Mouse (Mus musculus): ENCODE data around the gene Pcnx. TPM values are rescaled to one million over a fixed set of nuclear protein-coding genes. Genes with fewer than 3 reads are reported as not detected.
A peak's percentile ranks its signal among the peaks of the same experiment; 100 is the strongest.

The Pcnx gene
- total RNA-seq, 1 experiment from 2014 or later: 60.0 TPM

DNA sequence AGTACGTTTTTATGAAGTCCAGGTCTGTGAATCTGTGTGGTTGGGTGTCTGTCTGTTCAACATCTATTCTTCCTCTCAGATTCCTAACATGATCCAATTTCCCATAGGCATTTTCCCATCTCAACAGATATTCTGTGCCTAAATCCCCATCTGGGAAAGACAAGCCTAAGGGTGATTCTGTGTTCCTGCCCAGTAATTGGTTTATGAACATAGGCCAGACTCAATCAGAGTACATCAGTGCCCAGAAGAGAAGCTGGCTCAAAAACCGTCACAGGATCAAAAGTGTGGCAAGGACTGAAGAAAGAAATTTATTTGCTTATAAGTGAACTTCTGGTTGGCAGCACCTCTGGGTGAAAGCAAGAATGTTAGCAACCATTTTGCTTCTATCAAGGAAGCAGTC, 7.3 kb upstream of the Pcnx start:
- no peak for ATAC-seq (replicated peaks; ENCODE audit: insufficient number of reproducible peaks, low FRiP score, low TSS enrichment, poor library complexity, severe bottlenecking)

DNA sequence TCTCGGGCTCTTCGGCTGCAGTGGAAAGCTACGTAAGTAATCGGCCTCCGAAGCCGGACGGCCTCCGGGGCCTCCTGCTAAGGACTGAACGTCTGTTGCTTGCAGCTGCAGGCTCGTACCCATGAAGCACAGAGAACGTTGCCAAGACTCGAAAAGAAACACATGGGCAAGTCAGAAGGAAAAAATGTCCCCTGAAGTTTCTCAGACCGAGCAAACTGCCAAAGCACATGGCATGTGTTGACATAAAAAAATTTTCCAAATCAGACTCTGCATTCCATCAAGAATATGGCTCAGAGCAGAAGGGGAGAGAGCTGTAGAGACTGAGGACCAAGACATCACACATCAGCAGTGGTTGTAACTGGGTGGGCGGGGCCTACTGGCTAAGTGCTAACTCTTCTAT, 6.8 kb upstream of the Pcnx start:
- ATAC-seq (replicated peaks; ENCODE audit: insufficient number of reproducible peaks, low FRiP score, low TSS enrichment, poor library complexity, severe bottlenecking): no peak

GRCm38 (mm10) chr12:81853543-81853942, 6.3 kb upstream of the Pcnx start:
- no peak for ATAC-seq (replicated peaks; ENCODE audit: insufficient number of reproducible peaks, low FRiP score, low TSS enrichment, poor library complexity, severe bottlenecking)

- no peak for ATAC-seq (replicated peaks; ENCODE audit: insufficient number of reproducible peaks, low FRiP score, low TSS enrichment, poor library complexity, severe bottlenecking)
These were observed 4.8 kb upstream of the Pcnx start for GRCm38 (mm10) chr12:81855031-81855430.

GRCm38 (mm10) chr12:81856696-81857095, 3.1 kb upstream of the Pcnx start:
- ATAC-seq (replicated peaks; ENCODE audit: insufficient number of reproducible peaks, low FRiP score, low TSS enrichment, poor library complexity, severe bottlenecking): no peak

GRCm38 (mm10) chr12:81857251-81857650, 2.6 kb upstream of the Pcnx start:
- no peak for ATAC-seq (replicated peaks; ENCODE audit: insufficient number of reproducible peaks, low FRiP score, low TSS enrichment, poor library complexity, severe bottlenecking)

DNA sequence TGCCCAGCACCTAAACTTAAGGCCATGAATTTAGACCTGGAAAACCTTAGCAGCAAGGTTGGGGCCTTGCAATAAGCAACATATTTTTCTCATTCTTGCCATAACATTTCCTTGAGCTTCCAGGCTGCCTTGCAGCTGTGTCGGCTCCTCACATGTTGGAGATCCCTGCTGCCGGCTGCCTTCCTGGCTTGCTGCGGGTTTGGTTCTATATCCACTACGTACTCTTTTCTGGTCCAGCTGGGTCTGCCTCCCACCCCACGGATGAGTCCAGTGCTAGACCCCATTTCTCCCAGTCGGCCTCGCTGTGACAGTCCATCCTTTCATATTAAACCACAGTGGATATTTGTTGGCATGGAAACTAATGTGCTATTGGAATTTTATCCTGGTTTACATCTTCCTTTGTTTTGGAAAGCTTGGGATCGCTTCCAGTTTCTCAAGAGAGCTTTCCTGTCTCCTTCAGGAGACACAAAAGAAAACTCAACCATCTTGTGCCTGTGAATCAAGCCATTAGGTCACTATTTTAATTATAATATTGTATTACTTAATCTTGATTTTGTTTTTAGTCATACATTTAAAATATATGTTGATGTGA, 1.7 kb upstream of the Pcnx start:
- ATAC-seq (replicated peaks; ENCODE audit: insufficient number of reproducible peaks, low FRiP score, low TSS enrichment, poor library complexity, severe bottlenecking): no peak

- peak; percentile 37; the same call in 1 of the 2 replicates for ATAC-seq (replicated peaks; ENCODE audit: insufficient number of reproducible peaks, low FRiP score, low TSS enrichment, poor library complexity, severe bottlenecking)
These were observed 722 bp downstream of the Pcnx start for GRCm38 (mm10) chr12:81860308-81861181.

DNA sequence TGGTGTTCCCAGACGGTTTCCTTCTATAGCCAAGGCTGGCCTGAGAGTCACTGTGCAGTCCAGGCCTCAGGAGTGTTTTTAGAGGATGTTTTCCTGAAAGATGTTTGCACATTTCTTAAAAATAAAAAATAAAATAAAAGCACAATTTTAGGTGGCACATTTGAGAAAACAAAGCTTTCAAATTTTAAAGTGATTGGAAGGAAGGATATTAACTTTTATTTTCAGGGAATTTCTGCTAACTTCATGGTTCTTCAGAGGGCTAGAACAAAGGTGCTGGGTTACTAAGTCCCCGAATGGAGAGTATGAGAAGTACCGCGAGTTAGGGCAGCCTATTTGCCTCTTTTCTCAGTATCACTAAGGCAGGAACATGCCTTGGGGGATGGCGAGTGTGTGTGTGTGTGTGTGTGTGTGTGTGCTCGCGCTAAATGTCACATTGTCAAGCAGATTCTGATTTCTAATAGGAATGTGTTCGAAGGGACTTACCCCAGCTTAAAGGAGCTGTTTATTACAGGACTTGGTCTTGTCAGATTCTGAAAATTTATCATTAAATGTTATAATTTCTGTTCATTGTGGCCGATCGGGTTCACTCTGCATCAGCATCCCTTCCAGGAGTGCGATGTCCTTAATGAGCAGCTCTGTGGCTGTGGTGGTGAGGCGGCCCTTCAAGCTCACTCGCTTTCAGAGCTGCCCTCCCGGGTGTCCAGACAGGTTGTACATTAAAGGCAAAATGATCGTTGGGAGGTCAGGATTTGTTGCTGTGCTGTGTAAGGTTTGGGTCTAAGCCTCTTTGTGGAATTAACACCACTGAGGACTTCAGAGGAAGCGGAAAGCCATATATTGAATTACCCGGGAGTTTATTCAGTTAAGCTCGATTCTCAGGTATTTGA, 1.6 kb downstream of the Pcnx start:
- no peak for ATAC-seq (replicated peaks; ENCODE audit: insufficient number of reproducible peaks, low FRiP score, low TSS enrichment, poor library complexity, severe bottlenecking)

- peak; percentile 60 for ATAC-seq (replicated peaks; ENCODE audit: insufficient number of reproducible peaks, low FRiP score, low TSS enrichment, poor library complexity, severe bottlenecking)
These were observed 2.6 kb downstream of the Pcnx start for GRCm38 (mm10) chr12:81862351-81862802.

- ATAC-seq (replicated peaks; ENCODE audit: insufficient number of reproducible peaks, low FRiP score, low TSS enrichment, poor library complexity, severe bottlenecking): no peak
These were observed 4.1 kb downstream of the Pcnx start for GRCm38 (mm10) chr12:81863949-81864348.

DNA sequence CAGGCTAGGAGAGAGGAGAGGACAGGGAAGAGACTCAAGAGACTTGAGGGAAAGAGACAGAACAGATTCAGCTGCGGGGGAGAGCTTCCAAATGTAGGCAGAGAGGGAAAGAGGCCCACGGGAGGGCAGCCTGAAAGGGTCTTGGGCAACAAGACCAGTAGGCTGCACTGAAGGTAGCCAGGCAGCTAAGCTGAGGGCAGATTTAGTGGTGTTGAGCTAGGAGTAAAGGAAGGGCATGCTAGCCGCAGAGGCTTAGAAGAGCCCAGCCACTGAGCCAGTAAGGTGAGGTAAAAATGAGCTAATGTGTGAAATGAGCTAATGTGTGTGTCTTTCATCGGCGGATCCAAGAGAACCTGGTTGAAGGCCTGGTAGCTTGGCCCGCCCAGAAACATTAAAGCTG, 5.4 kb downstream of the Pcnx start:
- no peak for ATAC-seq (replicated peaks; ENCODE audit: insufficient number of reproducible peaks, low FRiP score, low TSS enrichment, poor library complexity, severe bottlenecking)

- no peak for ATAC-seq (replicated peaks; ENCODE audit: insufficient number of reproducible peaks, low FRiP score, low TSS enrichment, poor library complexity, severe bottlenecking)
These were observed 7.5 kb downstream of the Pcnx start for GRCm38 (mm10) chr12:81867316-81867715.

GRCm38 (mm10) chr12:81869205-81869940, 9.6 kb downstream of the Pcnx start:
- no peak for ATAC-seq (replicated peaks; ENCODE audit: insufficient number of reproducible peaks, low FRiP score, low TSS enrichment, poor library complexity, severe bottlenecking)

GRCm38 (mm10) chr12:81873345-81873744, 13.5 kb downstream of the Pcnx start:
- ATAC-seq (replicated peaks; ENCODE audit: insufficient number of reproducible peaks, low FRiP score, low TSS enrichment, poor library complexity, severe bottlenecking): no peak

GRCm38 (mm10) chr12:81880161-81880560, 20.3 kb downstream of the Pcnx start:
- no peak for ATAC-seq (replicated peaks; ENCODE audit: insufficient number of reproducible peaks, low FRiP score, low TSS enrichment, poor library complexity, severe bottlenecking)

DNA sequence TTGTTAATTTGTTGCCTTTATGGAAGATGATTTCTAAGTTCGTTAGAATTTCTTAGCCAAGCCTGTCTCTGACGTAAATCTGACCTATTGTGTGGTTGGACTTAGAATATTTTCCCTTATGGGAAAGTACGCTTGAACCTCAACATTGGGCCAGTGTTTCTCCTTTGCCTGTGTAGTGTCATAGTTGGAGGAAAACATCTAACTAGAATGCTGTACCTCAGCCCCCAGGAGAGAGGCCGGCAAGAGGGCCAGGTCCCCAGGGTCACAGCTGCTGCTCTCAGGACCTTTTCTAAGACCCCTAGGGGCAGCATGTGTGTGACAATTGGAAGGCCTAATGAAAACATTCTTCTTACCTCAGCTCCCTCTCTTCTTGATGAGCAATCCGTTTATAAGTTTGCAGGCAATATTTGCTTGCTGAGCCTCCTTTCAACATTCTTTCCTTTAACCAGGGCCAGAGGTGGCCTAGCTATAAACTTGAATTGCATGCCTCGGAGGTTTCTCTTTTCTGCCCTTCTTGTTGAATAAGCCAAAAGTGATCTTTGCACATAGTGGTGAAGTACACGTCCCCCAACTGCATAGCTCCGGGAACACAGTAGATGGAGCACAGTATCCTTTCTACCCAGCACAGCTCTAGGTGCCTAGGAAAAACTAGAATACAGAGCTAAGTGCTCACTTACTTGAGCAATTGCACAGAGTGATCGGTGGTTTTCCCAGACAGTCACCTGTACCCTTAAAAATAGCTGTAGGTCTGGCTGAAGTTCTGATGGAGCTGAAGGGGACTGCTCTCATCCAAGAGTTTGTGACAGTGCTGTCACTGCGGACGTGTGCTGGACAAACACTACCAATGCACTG, 23.7 kb downstream of the Pcnx start:
- no peak for ATAC-seq (replicated peaks; ENCODE audit: insufficient number of reproducible peaks, low FRiP score, low TSS enrichment, poor library complexity, severe bottlenecking)

GRCm38 (mm10) chr12:81884107-81884398, 24.2 kb downstream of the Pcnx start:
- ATAC-seq (replicated peaks; ENCODE audit: insufficient number of reproducible peaks, low FRiP score, low TSS enrichment, poor library complexity, severe bottlenecking): no peak

All from monocyte, adult 5-6 weeks (primary cell).